Mouse (Mus musculus) T-helper 2 cell (primary cell): Measurements from ENCODE around the gene Card11.

Experiments used
- in situ Hi-C: fragments of 300-600 bp; cut with MboI, MseI; formaldehyde crosslinking; loops from one replicate; pipeline ENCODE4 v1.15.1; 2025; ENCODE audit warnings: high pct_unique_total_duplicates

Gene Card11

GRCm38 (mm10) chr5:140992093-140993070 lies 8.0 kb downstream of the Card11 start:
- in situ Hi-C loops = no loop called here

DNA sequence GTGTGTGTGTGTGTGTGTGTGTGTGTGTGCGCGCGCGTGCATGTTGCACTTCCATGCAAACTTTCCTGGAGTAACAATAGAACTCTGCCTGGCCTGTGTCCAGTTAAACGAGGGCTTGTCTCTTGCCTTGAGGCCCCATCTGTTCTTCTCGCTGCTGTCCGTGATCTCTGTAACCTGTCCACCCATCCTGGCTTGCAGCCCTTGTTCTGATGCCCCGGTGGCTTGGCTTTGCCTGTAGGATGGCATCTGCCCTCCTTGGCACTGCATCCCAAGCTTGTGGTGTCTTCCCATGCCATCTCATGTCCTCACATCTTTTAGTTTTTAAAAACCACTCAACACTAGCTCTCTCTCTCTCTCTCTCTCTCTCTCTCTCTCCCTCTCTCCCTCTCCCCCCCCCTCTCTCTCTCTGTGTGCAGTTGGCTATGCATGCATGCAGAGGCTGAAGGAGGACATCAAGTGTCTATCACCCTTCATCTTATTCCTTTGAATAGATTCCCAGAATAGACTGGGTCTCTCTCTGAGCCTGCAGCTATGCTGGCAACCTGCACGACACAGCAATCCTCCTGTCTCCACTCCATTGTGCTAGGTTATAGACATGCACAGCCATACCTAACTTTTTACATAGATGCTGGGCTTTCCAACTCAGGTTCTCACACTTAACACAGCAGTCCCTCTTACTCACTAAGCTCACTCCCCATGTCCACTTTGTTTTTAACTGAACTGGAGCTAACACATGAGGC lies 14.9 kb downstream of the Card11 start:
- in situ Hi-C loops = no loop called here

- in situ Hi-C loops = loop anchor here (5.0 kb wide), 1 partner anchor 84 kb away; no protein-coding TSS in a partner anchor
These were observed 19.0 kb downstream of the Card11 start for GRCm38 (mm10) chr5:140981370-140981805.

DNA sequence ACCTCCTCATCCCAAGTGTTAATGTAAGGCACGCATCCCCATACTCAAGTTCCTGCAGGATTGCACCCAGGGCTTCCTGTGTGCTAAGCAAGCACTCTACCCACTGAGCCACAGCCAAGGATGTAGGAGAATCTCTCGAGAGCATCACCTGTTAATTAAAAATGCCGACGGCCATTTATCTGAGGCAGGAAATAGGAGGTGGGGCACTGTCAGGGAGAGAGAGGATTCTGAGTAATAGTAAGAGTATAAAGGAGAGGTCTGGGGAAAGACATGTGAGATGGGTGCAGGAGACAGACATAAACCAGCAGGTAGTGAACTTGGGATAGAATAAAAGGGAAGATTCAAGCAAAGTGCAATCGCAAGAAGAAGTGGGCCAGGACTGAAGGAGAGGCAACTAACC lies 19.6 kb downstream of the Card11 start:
- in situ Hi-C loops = loop anchor here (5.0 kb wide), 1 partner anchor 83 kb away; no protein-coding TSS in a partner anchor

DNA sequence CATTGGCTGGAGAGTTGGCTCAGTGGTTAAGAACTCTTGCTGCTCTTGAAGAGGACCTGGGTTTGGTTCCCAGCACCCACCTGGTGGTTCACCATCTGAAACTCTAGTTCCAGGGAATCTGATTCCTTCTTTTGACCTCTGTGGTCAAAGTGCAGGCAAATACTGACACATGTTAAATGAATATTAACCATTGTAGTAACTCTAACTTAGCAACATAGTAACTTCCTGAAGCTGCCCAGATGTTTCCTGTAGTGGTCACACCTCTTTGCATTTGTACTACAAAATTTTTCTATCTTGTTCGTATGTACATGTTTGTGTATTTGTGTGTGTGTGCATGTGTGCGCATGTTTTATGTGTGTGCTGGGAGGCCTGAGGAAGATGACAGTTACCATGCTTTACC lies 20.3 kb downstream of the Card11 start:
- in situ Hi-C loops = loop anchor here (5.0 kb wide), 1 partner anchor 83 kb away; no protein-coding TSS in a partner anchor

DNA sequence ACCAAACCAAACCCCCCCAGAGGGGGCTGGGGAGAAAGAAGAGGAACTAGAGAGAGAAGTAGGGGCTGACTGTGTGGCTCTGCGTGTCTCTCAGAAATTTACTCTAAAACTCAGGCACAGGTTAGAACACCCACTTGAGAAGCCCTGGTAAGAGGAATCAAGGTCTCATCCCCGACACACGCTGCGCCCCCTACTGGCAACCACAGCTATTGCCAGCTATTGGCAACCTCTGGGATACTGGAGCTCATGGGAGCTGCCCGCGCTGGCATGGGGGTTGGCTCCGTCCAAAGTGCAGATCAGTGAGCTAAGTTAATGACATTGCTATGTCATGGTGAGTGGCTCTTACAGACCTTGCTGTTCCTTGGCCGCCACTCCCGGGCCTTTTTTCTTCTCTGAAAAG lies 37.4 kb downstream of the Card11 start:
- in situ Hi-C loops = no loop called here

- in situ Hi-C loops = no loop called here
These were observed 39.6 kb downstream of the Card11 start for GRCm38 (mm10) chr5:140960732-140961131.

DNA sequence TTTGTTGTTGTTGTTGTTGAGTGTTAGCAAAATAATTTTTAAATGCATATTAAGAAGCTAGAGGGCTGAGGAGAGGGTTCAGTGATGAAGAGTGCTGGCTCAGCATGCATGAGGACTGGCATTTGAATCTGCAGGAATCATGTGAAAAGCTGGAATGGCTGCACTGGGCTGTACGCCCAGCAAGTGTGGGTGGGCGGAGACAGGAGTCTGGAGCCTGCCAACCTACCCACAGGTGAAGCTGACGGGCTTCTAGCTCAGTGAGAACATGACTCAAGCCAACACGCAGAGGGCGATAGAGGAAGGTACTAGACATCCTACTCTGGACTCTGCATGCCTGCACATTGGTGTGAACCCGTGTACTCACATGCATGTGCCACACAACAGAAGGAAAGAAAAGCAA lies 41.2 kb downstream of the Card11 start:
- in situ Hi-C loops = no loop called here

DNA sequence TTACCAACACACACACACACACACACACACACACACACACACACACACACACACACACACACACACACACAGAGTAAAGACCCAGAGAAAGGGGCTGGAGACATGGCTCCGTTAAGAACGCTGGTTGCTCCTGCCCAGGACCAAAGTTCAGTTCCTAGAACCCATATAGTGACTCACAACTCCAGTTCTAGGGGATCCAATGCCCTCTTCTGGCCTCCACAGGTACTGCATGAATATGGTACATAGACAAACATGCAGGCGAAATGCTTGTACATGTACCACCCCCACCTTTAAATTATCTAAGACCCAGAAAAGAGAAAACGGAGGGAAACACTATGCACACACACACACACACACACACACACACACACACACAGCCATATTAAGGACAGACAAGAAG lies 43.3 kb downstream of the Card11 start:
- in situ Hi-C loops = no loop called here

DNA sequence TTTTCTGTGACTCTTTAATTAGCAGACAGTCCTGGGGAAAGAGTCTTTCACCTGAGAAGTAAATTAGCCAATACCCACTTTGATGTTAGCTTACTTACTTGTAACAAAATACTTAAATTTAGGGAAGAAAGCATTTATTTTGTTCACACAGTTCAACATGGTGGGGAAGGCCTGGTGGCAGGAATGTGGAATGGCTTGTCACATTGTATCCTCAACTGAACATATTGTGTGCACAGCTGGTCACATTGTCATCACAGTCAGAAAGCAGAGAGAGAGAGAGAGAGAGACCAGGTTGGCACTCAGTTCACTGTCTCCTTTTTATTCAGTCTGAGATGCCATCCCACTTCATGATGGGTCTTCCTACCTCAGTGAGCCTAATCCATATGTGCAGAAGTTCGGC lies 44.7 kb downstream of the Card11 start:
- in situ Hi-C loops = no loop called here

- in situ Hi-C loops = no loop called here
These were observed 48.6 kb downstream of the Card11 start for GRCm38 (mm10) chr5:140951801-140952200.

- in situ Hi-C loops = no loop called here
These were observed 52.4 kb downstream of the Card11 start for GRCm38 (mm10) chr5:140948009-140948408.

GRCm38 (mm10) chr5:140946034-140946433 lies 54.3 kb downstream of the Card11 start:
- in situ Hi-C loops = no loop called here

DNA sequence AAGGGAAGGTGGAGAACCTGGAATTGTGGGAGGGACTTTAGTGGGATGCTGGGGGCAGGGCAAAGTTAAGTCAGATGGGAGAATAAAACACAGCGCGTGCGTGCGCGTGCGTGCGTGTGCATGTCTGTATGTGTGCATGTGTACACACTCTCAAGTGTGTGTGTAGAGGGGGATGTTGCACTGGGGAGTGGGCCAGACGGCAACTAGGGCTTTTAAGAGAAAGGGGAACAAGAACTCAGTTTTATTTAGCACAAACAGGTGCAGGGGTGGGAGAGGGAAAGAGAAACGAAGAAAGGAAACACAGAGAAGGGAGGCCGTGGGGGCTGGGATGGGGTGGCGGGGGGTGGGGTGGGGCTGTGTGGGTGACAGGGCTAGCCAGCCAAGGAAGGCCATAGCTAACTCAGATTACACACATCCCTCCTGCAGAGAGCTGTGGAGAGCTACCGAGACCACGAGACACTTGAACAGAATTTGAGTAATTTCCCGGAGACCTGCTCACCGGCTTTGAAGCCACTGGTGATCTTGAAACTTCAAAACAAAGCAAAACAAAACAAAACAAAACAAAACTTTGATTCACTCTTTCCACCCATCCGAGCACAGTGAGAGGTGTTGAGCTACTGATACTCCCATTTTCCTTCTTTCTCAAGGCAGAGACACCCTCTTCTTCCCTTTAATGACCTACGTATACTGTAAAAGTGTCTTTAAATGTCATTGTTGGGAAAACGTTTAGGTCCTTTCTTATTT lies 55.8 kb downstream of the Card11 start:
- in situ Hi-C loops = no loop called here

GRCm38 (mm10) chr5:140940923-140941491 lies 59.4 kb downstream of the Card11 start:
- in situ Hi-C loops = no loop called here

DNA sequence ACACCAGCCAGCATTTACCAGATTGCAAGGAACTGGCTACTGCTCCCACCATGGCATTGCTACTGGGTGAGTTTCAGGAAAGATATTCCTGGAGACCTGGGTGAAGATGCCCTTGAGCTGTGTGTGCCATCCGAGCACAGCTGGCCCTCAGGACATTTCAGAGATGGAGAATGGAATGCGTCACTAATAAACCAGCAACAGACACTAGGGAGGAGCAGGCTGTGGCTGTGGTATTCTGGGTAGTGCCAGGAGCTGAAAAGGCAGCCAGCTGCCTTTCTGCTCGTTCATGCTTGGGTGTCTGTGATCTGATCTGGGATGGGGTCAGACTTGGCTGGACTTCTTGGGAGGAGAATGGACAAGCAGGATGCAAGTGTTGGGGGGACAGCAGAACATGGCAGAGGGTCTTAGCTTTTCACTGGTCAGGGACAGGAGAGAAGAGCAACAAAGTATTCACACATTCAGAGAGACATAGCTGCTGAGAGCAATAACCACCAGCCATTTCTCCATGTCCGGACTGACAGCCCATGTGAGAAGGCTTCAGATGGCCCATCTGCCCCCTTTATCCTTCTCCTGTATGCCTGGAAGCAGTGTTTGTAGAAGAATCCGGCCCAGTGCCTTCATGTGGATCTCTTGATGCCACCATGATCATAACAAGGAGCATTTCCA lies 60.0 kb downstream of the Card11 start:
- in situ Hi-C loops = no loop called here

- in situ Hi-C loops = no loop called here
These were observed 63.6 kb downstream of the Card11 start for GRCm38 (mm10) chr5:140936816-140937215.

DNA sequence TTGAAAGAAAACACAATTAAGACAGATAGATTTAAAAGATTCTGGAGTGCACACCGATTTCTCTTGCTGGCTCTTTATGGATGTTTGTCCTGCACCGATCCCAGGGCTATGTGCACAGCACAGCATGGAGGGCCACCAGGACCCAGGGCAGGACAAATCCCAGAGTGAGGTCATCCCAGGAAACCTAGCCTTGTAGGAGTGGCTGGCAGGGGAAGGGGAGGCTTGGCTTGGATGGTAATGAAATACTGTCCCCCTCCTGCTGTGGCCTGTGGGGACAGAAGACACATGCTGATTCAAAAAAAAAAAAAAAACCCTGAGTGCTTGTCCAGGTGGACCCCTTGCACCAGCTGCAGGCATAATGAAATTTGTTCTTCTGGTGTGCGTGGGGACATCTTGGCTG lies 64.5 kb downstream of the Card11 start:
- in situ Hi-C loops = no loop called here

DNA sequence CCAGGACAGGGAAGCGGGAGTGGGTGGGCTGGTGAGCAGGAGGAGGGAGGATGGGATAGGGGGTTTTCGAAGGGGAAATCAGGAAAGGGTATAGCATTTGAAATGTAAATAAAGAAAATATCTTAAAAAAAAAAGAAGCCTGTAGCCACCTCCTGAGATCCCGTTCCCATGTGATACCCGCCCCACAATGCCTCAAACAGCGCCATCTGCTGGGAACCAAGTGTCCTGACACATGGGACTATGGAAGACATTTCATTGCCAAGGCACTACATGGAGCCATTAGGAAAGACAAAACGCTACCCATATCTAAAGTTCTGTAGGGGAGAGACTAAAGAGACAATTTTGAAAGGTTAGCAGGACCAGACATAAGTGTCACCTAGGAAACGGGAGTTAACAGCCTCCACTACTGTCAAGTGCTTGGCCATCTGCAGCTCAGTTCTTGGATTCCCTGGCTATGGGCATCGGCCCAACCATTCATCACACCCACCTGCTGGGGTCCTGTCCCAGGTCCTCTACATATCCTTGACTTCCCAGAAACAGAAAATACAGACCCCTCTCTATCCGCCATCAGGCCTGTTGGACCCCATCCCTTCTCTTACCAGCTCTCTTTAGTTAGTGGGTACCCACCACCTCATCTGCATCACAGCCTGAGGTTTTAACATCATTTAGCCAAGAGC lies 65.6 kb downstream of the Card11 start:
- in situ Hi-C loops = no loop called here

DNA sequence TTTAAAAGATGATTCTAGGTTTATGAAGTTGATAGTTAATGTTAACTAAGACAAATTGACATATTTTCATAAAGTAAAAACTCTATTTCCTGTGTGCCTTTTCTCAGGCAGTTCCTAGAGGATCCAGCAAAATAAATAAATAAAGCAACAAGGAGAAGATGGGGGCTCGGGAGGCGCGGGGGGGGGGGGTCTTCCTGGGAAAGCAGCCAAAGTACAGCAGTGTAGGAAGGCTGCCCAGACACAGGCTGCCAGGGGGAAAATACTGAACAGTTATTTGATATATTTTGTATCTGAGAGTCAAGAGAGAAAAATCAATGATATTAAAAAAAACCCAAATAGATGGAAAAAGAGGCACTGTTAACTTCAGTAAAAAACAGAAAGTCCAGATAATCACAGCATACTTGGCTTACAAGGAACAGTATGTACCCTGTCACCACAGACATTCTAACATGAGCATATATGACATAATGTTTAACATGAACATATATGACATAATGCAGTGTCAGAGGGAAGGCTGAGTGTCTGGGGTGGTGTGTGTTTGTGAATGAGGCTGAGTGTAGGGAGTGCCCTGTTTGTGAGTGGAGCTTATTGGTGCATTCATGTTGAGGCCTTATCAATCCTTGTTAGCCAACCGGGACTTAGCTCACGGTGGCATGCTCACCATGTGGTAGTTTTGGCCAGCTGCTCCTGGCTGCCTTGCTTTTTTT lies 68.7 kb downstream of the Card11 start:
- in situ Hi-C loops = no loop called here
